Comparison of ENCODE assay signal across 21 mouse cellular contexts in the genomic region with DNA sequence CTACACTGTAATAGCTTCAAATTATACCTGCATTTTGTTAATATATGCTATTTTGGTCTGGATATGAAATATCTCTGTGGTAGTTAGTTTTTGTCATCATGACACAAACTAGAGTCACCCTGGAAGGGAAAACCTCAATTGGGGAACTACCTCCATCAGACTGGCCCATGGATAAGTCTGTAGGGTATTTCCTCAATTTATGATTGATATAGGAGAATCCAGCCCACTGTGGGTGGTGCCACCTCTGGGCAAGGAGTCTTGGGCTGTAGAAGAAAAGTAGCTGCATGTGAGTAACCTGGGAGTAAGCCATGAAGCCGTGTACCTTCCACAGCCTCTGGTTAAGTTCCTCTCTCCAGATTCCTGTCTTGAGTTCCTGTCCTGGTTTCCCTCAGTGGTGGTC.
"Had no signal": no experiment of that assay in that cellular context is flagged by ENCODE, and none has a peak within 500 bp of the region (broad histone marks: within the 10 kb centered on the region; RNA-seq: fewer than 3 reads in every experiment).

No protein-coding gene starts in this region.

- H3K4me3 ChIP-seq: layer of hippocampus, adult 2 months; limb, embryonic 10.5 days; limb, embryonic 13.5 days; liver, embryonic 12.5 days; liver, embryonic 15.5 days; midbrain, embryonic 12.5 days; midbrain, embryonic 15.5 days; neural tube, embryonic 12.5 days; neural tube, embryonic 15.5 days had no signal

- H3K4me1 ChIP-seq: limb, embryonic 10.5 days; limb, embryonic 13.5 days; liver, embryonic 12.5 days; liver, embryonic 15.5 days; midbrain, embryonic 12.5 days; midbrain, embryonic 15.5 days; neural tube, embryonic 12.5 days; neural tube, embryonic 15.5 days had no signal

- H3K36me3 ChIP-seq: limb, embryonic 10.5 days; limb, embryonic 13.5 days; liver, embryonic 12.5 days; liver, embryonic 15.5 days; midbrain, embryonic 12.5 days; midbrain, embryonic 15.5 days; neural tube, embryonic 12.5 days; neural tube, embryonic 15.5 days had no signal

- H3K9me3 ChIP-seq: limb, embryonic 10.5 days; limb, embryonic 13.5 days; liver, embryonic 12.5 days; liver, embryonic 15.5 days; midbrain, embryonic 12.5 days; midbrain, embryonic 15.5 days; neural tube, embryonic 12.5 days; neural tube, embryonic 15.5 days had no signal

- ATAC-seq: liver, embryonic 12.5 days; midbrain, embryonic 15.5 days had no signal

- DNase-seq: kidney, postnatal 25 days; layer of hippocampus, adult 9-11 months; liver; lung, adult 2 months; lung, postnatal 14 days; lung, postnatal 4 days; right cerebral cortex, adult 18-20 months; right cerebral cortex, postnatal 14 days; right cerebral cortex, postnatal 4 days; thymus, postnatal 25 days had no signal

- H3K27me3 ChIP-seq: limb, embryonic 13.5 days; liver, embryonic 12.5 days; liver, embryonic 15.5 days; midbrain, embryonic 12.5 days; midbrain, embryonic 15.5 days; neural tube, embryonic 12.5 days; neural tube, embryonic 15.5 days had no signal

- H3K27ac ChIP-seq: kidney, postnatal 0 days; layer of hippocampus, adult 2 months; limb, embryonic 10.5 days; limb, embryonic 13.5 days; liver, embryonic 12.5 days; liver, embryonic 15.5 days; midbrain, embryonic 12.5 days; midbrain, embryonic 15.5 days; neural tube, embryonic 12.5 days; neural tube, embryonic 15.5 days; stomach, postnatal 0 days had no signal

- H3K4me2 ChIP-seq: limb, embryonic 13.5 days; liver, embryonic 12.5 days; liver, embryonic 15.5 days; midbrain, embryonic 12.5 days; midbrain, embryonic 15.5 days; neural tube, embryonic 12.5 days; neural tube, embryonic 15.5 days had no signal

- H3K9ac ChIP-seq: limb, embryonic 13.5 days; liver, embryonic 12.5 days; liver, embryonic 15.5 days; midbrain, embryonic 12.5 days; midbrain, embryonic 15.5 days; neural tube, embryonic 12.5 days; neural tube, embryonic 15.5 days had no signal
